Mouse (Mus musculus) brain, embryonic 14.5 days (tissue): Measurements from ENCODE around the gene Lat. TPM values are rescaled to one million over a fixed set of nuclear protein-coding genes. Genes with fewer than 3 reads are reported as not detected.
"Not testable (repeated sequence)": the region's sequence is repeated elsewhere in the genome, so short reads cannot be mapped to it uniquely, and the experiment has no call there.

Source experiments
- DNase-seq: peaks from one replicate; pipeline ENCODE4 v3.0.0-alpha.2; 2011; ENCODE audit warnings: low read depth
- CTCF ChIP-seq: fragments of 200-500 bp; IDR thresholded peaks from 2 replicates; pipeline ENCODE4 v1.5.1; 2012; ENCODE audit warnings: inconsistent platforms, mild to moderate bottlenecking, moderate library complexity, borderline replicate concordance; ENCODE audit not compliant: insufficient read depth, insufficient read length; ENCODE audit errors: extremely low read depth
- POLR2A ChIP-seq: fragments of 200-500 bp; IDR thresholded peaks from 2 replicates; pipeline ENCODE4 v1.6.1; 2012; ENCODE audit warnings: mild to moderate bottlenecking, inconsistent platforms, borderline replicate concordance; ENCODE audit not compliant: poor library complexity, insufficient read depth, insufficient read length, severe bottlenecking; ENCODE audit errors: extremely low read depth
- polyA plus RNA-seq: library from polyadenylated mRNA; depleted of rRNA; stranded (reverse); fragments of >200 nt; gene quantifications from 2 replicates; pipeline ENCODE4 v1.2.3, GENCODE M21; 2012; rRNA removed

Gene Lat
- polyA plus RNA-seq: 1.0 and 2.1 TPM in 2 replicates

DNA sequence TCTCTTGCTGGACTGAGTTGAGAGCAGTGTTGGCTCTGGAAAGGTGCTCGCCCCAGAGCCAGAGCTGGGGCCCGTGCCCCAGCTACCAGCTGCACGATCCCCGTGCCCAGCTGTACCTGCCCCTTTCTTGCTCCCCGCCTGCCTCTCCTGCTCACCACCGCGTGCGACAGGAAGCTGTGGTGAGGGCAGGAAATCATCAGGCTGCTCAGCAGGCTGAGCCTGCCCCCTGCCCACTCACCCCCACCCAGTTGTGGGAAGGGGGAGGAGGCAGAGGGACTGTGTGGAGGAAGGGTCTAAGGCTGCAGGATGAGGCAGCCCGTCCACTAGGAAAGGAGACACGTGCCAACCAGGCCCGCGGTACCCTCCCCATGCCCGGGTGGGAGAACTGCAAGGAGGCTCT lies at the start of gene Lat:
Gene Lat (minus strand): TSS at position 178 of the 400 bp plus-strand sequence.
- TF ChIP-seq CTCF (no peak), POLR2A (no peak)
- no peak for DNase-seq

DNA sequence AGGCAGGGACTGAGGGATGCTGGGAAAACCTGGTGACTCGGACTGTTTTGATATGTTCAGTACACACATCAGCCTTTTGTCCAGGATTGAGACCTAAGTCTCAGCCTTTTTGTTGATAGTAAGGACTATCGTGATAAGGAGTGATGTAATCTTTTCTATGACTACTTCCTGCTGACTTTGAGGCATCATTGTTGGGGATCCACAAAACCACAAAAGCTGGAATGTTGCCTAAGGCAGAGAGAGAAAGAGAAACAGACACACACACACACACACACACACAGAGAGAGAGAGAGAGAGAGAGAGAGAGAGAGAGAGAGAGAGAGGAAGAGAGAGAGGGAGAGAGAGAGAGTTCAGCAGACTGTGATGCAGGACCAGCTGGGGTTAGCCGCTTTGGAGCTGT lies 49.1 kb upstream of the Lat start:
- DNase-seq: no peak
- TF ChIP-seq CTCF: no peak
- TF ChIP-seq POLR2A: no peak

DNA sequence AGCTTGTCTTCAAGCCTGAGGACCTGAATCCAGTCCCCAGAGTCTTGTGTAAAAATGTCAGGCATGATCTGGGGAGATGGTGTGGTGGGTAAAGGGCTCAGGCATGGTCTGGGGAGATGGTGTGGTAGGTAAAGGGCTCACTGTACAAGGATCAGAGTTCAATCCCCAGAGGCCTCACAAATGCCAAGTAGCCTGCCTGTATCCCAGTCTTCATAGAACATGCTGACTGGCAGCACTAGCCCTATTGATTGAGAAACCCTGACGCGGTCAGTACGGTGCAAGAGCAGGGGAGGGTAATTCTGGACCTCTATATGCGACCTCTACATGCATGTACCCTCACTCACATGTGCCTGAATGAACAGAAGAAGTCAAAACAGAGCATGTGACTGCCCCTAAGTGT lies 48.2 kb upstream of the Lat start:
- DNase-seq: no peak
- TF ChIP-seq POLR2A: no peak
- TF ChIP-seq CTCF: no peak

DNA sequence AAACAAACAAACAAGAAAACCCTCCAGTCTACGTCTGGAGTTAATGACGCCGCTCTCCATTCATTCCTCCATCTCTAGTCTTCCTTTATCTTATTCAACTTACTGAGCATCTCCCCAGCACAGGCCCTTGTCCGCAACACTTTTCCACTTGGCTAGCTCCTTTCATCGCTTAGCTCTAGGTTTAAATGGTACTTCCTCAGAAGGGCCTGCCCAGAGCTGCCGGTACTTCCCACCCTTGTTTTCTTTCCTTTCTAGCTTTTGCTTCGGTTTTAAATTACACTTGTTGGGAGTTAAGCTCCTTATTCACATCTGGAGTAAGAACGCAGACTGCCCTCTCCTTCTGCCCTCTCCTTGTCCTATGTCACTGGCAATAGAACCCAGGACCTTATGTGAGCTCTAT lies 47.7 kb upstream of the Lat start:
- DNase-seq: peak; percentile 15
- TF ChIP-seq POLR2A (no peak), CTCF (no peak)

DNA sequence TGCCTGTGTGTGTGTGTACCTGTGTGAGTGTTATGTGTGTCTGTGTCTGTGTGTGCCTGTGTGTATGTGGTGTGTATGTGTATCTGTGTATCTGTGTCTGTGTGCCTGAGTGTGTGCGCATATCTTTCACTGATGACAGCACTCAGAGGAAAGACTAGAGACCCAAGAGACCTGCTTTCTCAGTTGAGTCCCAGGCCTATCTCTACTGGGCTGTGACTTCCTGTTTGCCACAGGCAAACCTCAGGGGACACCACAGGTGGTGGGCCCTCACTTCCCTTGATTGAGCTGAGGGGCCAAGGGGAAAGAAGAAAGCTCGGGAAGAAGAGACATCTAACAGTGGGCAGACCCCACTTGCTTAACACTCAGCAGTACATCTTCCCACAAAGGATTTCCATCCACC lies 47.2 kb upstream of the Lat start:
- no peak for DNase-seq
- no peak for TF ChIP-seq POLR2A
- no peak for TF ChIP-seq CTCF

DNA sequence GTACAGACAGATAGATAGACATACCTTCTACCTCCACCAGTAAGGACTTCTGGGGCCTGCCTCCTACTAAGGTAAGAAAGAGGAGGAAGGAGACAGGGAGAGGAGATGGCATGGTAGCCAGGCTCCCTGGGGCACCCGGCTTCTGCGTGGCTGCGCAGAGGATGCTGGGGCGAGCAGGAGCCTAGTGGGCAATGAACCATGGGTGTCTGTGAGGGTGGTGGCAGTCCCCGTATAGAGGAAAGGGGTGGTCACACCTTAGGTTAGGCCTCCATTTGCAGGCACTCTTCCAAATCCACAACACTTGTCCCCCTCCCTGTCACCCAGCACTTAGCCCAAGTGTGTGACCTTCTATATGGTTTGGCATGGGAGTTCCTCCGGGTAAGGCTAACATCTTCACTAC lies 45.4 kb upstream of the Lat start, which contains the start of gene Cd19:
Gene Cd19 (minus strand): TSS at position 165 of the 400 bp plus-strand sequence.
- TF ChIP-seq POLR2A (no peak), CTCF (no peak)
- DNase-seq: no peak

DNA sequence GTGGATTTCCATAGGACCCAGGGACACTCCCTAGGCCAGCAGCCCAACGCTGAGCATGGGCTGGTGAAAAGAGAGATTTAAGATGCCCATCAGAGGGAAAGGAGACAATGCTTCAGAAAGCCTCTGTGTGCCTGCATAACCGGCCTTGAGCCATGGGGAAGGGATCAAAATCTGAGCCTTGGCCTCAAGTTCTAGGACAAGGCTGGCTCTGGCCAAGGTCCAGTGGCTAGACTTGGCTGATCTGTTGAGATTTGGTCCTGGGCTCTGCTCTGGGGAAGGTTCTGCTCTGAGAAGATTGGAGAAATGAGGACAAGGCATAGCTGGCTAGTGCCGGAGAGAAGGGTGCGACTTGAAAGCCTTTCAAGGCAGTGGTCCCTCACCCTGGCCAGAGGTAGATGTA lies 41.7 kb upstream of the Lat start:
- TF ChIP-seq POLR2A (no peak), CTCF (no peak)

DNA sequence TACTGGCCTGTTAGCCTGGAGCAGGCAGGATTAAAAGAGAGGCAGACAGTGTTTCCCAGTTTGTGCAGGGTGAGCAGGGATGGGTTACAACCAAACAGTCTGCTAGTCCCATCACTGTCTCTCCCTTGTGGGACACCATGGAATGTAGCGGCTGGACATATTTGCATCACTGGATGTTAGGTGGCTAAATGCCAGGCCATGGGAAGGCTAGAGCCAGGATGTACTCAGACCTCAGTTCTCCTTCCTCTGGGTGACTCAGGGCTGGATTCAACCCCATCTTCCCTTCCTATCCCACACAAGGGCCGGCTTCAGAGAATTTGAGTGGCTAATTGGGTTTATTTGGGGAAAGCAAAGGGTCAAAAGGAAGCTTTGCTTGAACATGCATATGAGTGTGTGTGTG lies 39.3 kb upstream of the Lat start:
- TF ChIP-seq CTCF: no peak
- TF ChIP-seq POLR2A: no peak

More for the DNA sequence above, 41.7 kb upstream of the Lat start:
- DNase-seq: no peak

DNA sequence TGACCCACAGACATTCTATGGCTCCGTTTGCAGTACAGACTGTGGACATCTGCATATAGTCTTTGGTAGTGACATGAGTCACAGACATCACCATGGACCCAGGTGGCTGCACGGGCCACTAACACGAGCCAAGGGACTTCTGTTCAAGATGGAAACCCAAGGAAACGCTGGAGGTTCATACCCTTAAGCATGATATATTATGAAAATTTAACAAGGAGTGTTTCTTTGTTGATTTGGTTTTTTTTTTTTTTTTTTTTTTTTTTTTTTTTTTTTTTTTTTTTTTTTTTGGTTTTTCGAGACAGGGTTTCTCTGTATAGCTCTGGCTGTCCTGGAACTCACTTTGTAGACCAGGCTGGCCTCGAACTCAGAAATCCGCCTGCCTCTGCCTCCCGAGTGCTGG lies 33.1 kb upstream of the Lat start:
- not testable (repeated sequence) for DNase-seq

More for the DNA sequence above, 39.3 kb upstream of the Lat start:
- DNase-seq: no peak

DNA sequence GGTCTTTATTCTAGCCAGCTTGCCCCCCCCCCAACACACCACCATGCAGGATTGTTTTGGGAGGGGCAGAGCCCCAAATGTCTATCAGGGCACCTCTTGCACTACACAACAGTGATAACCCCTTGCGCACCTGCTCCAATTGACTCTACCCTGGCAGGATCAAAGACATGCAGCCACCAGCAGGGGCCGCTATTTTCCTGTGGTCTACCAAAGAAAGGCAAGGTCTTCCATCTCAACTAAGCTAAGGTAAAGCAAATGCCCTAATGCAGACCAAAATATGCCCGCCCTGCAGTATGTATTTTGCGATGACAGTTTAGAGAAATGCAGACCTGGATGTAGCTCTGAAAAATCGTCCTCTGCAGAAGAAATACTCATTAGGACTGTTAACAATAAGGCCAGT lies 30.2 kb upstream of the Lat start:
- peak; percentile 87 for DNase-seq
- no peak for TF ChIP-seq POLR2A
- peak; percentile 91 for TF ChIP-seq CTCF

DNA sequence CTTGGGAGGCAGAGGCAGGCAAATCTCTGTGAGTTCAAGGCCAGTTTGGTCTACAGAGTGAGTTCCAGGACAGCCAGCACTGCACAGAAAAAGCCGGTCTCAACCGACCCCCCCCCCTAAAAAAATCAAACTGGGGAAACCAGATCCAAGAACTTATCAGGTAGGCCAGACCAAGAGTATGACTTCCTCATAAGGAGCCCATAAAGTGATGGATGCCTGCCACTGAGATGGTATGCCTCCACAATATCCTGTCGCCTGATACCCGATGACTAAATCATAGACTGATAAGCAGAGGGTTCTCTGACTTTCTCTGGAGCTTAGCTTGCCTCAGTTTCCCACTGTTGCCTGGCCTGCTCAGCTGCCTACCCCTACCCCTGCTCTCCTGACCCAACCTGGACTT lies 28.5 kb upstream of the Lat start:
- no peak for DNase-seq
- TF ChIP-seq CTCF (no peak), POLR2A (no peak)

DNA sequence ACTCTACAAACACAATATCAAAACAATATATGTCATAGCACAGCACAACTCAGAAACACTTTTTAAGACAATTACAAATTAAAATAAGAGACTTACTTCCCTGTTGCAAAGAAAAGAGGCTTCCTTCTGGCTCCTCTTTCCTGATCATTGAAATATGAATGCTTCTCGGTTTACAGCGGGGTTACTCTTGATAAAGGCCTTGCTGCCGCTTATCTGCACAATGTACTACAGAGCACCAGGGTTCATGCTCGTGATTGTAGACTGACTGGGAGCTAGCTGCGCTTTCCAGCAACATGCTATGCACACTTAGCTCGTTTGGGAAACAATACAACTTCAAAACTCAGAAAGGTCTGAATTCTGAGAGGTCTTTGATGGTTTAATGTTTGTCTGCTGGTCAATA lies 27.9 kb upstream of the Lat start:
- TF ChIP-seq CTCF: no peak
- no peak for TF ChIP-seq POLR2A

More for the DNA sequence above, 27.9 kb upstream of the Lat start:
- DNase-seq: no peak
